Mouse (Mus musculus): ENCODE data around the gene Fut7. TPM values are rescaled to one million over a fixed set of nuclear protein-coding genes. Genes with fewer than 3 reads are reported as not detected.

Gene Fut7
- polyA plus RNA-seq (2012; rRNA removed), result 0.87 and 0.96 TPM in 2 replicates

GRCm38 (mm10) chr2:25422587-25423410 lies at the start of gene Fut7:
Gene Fut7 (plus strand): TSS chr2:25423267.

GRCm38 (mm10) chr2:25395721-25396596 lies 27.1 kb upstream of the Fut7 start, which contains the start of gene Entpd2:
Gene Entpd2 (plus strand): TSS chr2:25395874.

GRCm38 (mm10) chr2:25399051-25399450 lies 24.0 kb upstream of the Fut7 start, which contains the start of gene Npdc1:
Gene Npdc1 (plus strand): TSS chr2:25399351.

GRCm38 (mm10) chr2:25428442-25429236 lies 5.6 kb downstream of the Fut7 start, which contains the start of gene Abca2:
Gene Abca2 (plus strand): TSS chr2:25428703.

GRCm38 (mm10) chr2:25456205-25456953 lies 33.3 kb downstream of the Fut7 start, which contains the start of gene Clic3:
Gene Clic3 (plus strand): TSS chr2:25456838.

GRCm38 (mm10) chr2:25460551-25461309 lies 37.7 kb downstream of the Fut7 start, which contains the start of gene Paxx:
Gene Paxx (minus strand): TSS chr2:25461094.

GRCm38 (mm10) chr2:25469969-25470368 lies 46.9 kb downstream of the Fut7 start, which contains the start of gene Ptgds:
Gene Ptgds (minus strand): TSS chr2:25470046.

Other genes starting within 250 kb of the Fut7 start
- 2.5 and 3.5 TPM in 2 replicates for gene Nrarp, start 242.5 kb upstream of the Fut7 start, polyA plus RNA-seq (2012; rRNA removed)
- 6.2 and 6.6 TPM in 2 replicates for gene Tor4a, start 226.4 kb upstream of the Fut7 start, polyA plus RNA-seq (2012; rRNA removed)
- 17.8 and 19.8 TPM in 2 replicates for gene Nelfb, start 211.8 kb upstream of the Fut7 start, polyA plus RNA-seq (2012; rRNA removed)
- not detected in 2 replicates for gene Stpg3, start 208.6 kb upstream of the Fut7 start, polyA plus RNA-seq (2012; rRNA removed)
- not detected in 2 replicates for gene Fam166a, start 204.5 kb upstream of the Fut7 start, polyA plus RNA-seq (2012; rRNA removed)
- 344 and 395 TPM in 2 replicates for gene Tubb4b, start 198.6 kb upstream of the Fut7 start, polyA plus RNA-seq (2012; rRNA removed)
- gene Slc34a3, start 188.9 kb upstream of the Fut7 start, polyA plus RNA-seq (2012; rRNA removed), result 0.05 TPM in 1 of 2 replicates, not detected in the other
- gene Rnf224, start 186.5 kb upstream of the Fut7 start, polyA plus RNA-seq (2012; rRNA removed), result 0.02 TPM in 1 of 2 replicates, not detected in the other
- gene Rnf208, start 181.0 kb upstream of the Fut7 start, polyA plus RNA-seq (2012; rRNA removed), result 0.78 TPM in 2 replicates
- gene Cysrt1, start 180.8 kb upstream of the Fut7 start, polyA plus RNA-seq (2012; rRNA removed), result not detected in 2 replicates
- 4.5 and 4.6 TPM in 2 replicates for gene AL732309.1, start 176.4 kb upstream of the Fut7 start, polyA plus RNA-seq (2012; rRNA removed)
- 12.7 and 14.9 TPM in 2 replicates for gene Tmem203, start 167.8 kb upstream of the Fut7 start, polyA plus RNA-seq (2012; rRNA removed)
- 2.4 and 3.4 TPM in 2 replicates for gene Tprn, start 160.6 kb upstream of the Fut7 start, polyA plus RNA-seq (2012; rRNA removed)
- 48.3 and 51.8 TPM in 2 replicates for gene Ssna1, start 150.8 kb upstream of the Fut7 start, polyA plus RNA-seq (2012; rRNA removed)
- gene Anapc2, start 150.8 kb upstream of the Fut7 start, polyA plus RNA-seq (2012; rRNA removed), result 19.6 and 21.3 TPM in 2 replicates
- not detected in 2 replicates for gene Tmem210, start 135.1 kb upstream of the Fut7 start, polyA plus RNA-seq (2012; rRNA removed)
- gene Lrrc26, start 133.4 kb upstream of the Fut7 start, polyA plus RNA-seq (2012; rRNA removed), result 0.05 TPM in 1 of 2 replicates, not detected in the other
- gene Grin1, start 104.1 kb upstream of the Fut7 start, polyA plus RNA-seq (2012; rRNA removed), result 0.01 TPM in 1 of 2 replicates, not detected in the other
- gene Man1b1, start 90.9 kb upstream of the Fut7 start, polyA plus RNA-seq (2012; rRNA removed), result 5.0 and 5.1 TPM in 2 replicates
- gene Dpp7, start 66.9 kb upstream of the Fut7 start, polyA plus RNA-seq (2012; rRNA removed), result 16.5 and 17.1 TPM in 2 replicates
- gene Uap1l1, start 57.6 kb upstream of the Fut7 start, polyA plus RNA-seq (2012; rRNA removed), result 7.3 and 8.2 TPM in 2 replicates
- 8.4 and 10.1 TPM in 2 replicates for gene Sapcd2, start 50.9 kb upstream of the Fut7 start, polyA plus RNA-seq (2012; rRNA removed)
- gene Entpd2, start 27.4 kb upstream of the Fut7 start, polyA plus RNA-seq (2012; rRNA removed), result 6.0 and 7.2 TPM in 2 replicates
- gene Npdc1, start 23.9 kb upstream of the Fut7 start, polyA plus RNA-seq (2012; rRNA removed), result 6.9 and 7.6 TPM in 2 replicates
- gene Abca2, start 5.4 kb downstream of the Fut7 start, polyA plus RNA-seq (2012; rRNA removed), result 2.1 and 2.4 TPM in 2 replicates
- 1.8 and 2.3 TPM in 2 replicates for gene Clic3, start 33.6 kb downstream of the Fut7 start, polyA plus RNA-seq (2012; rRNA removed)
- 12.5 and 13.0 TPM in 2 replicates for gene Paxx, start 37.8 kb downstream of the Fut7 start, polyA plus RNA-seq (2012; rRNA removed)
- gene Ptgds, start 46.8 kb downstream of the Fut7 start, polyA plus RNA-seq (2012; rRNA removed), result 0.68 and 0.72 TPM in 2 replicates
- not detected in 2 replicates for gene Lcn12, start 70.6 kb downstream of the Fut7 start, polyA plus RNA-seq (2012; rRNA removed)
- 4.7 and 5.0 TPM in 2 replicates for gene Fbxw5, start 77.5 kb downstream of the Fut7 start, polyA plus RNA-seq (2012; rRNA removed)
- 91.0 TPM in 2 replicates for gene C8g, start 78.5 kb downstream of the Fut7 start, polyA plus RNA-seq (2012; rRNA removed)
- 5.9 and 6.6 TPM in 2 replicates for gene Traf2, start 123.7 kb downstream of the Fut7 start, polyA plus RNA-seq (2012; rRNA removed)
- 102 and 106 TPM in 2 replicates for gene Edf1, start 134.6 kb downstream of the Fut7 start, polyA plus RNA-seq (2012; rRNA removed)
- gene Mamdc4, start 151.6 kb downstream of the Fut7 start, polyA plus RNA-seq (2012; rRNA removed), result 0.99 and 2.5 TPM in 2 replicates
- gene Phpt1, start 152.0 kb downstream of the Fut7 start, polyA plus RNA-seq (2012; rRNA removed), result 33.1 and 38.3 TPM in 2 replicates
- 0.05 and 0.13 TPM in 2 replicates for gene Ajm1, start 158.5 kb downstream of the Fut7 start, polyA plus RNA-seq (2012; rRNA removed)
- 17.2 and 22.1 TPM in 2 replicates for gene Rabl6, start 185.3 kb downstream of the Fut7 start, polyA plus RNA-seq (2012; rRNA removed)
- not detected in 2 replicates for gene Ccdc183, start 194.4 kb downstream of the Fut7 start, polyA plus RNA-seq (2012; rRNA removed)
- gene Tmem141, start 198.7 kb downstream of the Fut7 start, polyA plus RNA-seq (2012; rRNA removed), result 23.0 and 24.3 TPM in 2 replicates
- 84.3 and 88.2 TPM in 2 replicates for gene Fcna, start 204.8 kb downstream of the Fut7 start, polyA plus RNA-seq (2012; rRNA removed)
- not detected in 2 replicates for gene Lcn8, start 229.9 kb downstream of the Fut7 start, polyA plus RNA-seq (2012; rRNA removed)
- gene Lcn5, start 234.7 kb downstream of the Fut7 start, polyA plus RNA-seq (2012; rRNA removed), result not detected in 2 replicates

Data from liver, embryonic 18 days (tissue).